Mouse (Mus musculus): ENCODE measurements around the gene Rnf208. TPM values are rescaled to one million over a fixed set of nuclear protein-coding genes. Genes with fewer than 3 reads are reported as not detected.
"Not testable (repeated sequence)": the region's sequence is repeated elsewhere in the genome, so short reads cannot be mapped to it uniquely, and the experiment has no call there.

Gene Rnf208
- polyA plus RNA-seq, 1 experiment, result 427 TPM

GRCm38 (mm10) chr2:25241438-25241775, 648 bp upstream of the Rnf208 start:
- Histone ChIP-seq H3K27me3 (ENCODE audit: control insufficient read depth, insufficient read depth, low read length) (no peaks in the 10 kb centered on the region), H3K4me3 (replicated peaks; ENCODE audit: insufficient read depth, low read depth, low read length) (peak overlapping the region; percentile 77), H3K27ac (ENCODE audit: insufficient read depth, low read length) (peak overlapping the region; percentile 80), H3K4me1 (ENCODE audit: control insufficient read depth, insufficient read depth, low read length) (peaks cover 42% of the 10 kb centered on the region)
- no peak for TF ChIP-seq POLR2A (IDR thresholded peaks at IDR 0.05; ENCODE audit: borderline replicate concordance, insufficient read depth, low read length)
- no peak for TF ChIP-seq CTCF (IDR thresholded peaks at IDR 0.05; ENCODE audit: borderline replicate concordance, insufficient read depth, low read depth, low read length)
- DNase-seq, result no peak
- 8% methylated on average over 6 of the region's 6 CpGs for WGBS

GRCm38 (mm10) chr2:25243342-25243741, 1.3 kb downstream of the Rnf208 start:
- WGBS, result 47% methylated on average over 8 of the region's 8 CpGs
- Histone ChIP-seq H3K4me1 (ENCODE audit: control insufficient read depth, insufficient read depth, low read length) (peaks cover 49% of the 10 kb centered on the region), H3K27me3 (ENCODE audit: control insufficient read depth, insufficient read depth, low read length) (no peaks in the 10 kb centered on the region), H3K4me3 (replicated peaks; ENCODE audit: insufficient read depth, low read depth, low read length) (peak overlapping the region; percentile 77), H3K27ac (ENCODE audit: insufficient read depth, low read length) (peak overlapping the region; percentile 24)
- no peak for TF ChIP-seq POLR2A (IDR thresholded peaks at IDR 0.05; ENCODE audit: borderline replicate concordance, insufficient read depth, low read length)
- TF ChIP-seq CTCF (IDR thresholded peaks at IDR 0.05; ENCODE audit: borderline replicate concordance, insufficient read depth, low read depth, low read length), result no peak
- no peak for DNase-seq

GRCm38 (mm10) chr2:25244144-25244543, 2.1 kb downstream of the Rnf208 start:
- DNase-seq, result no peak
- Histone ChIP-seq H3K4me3 (replicated peaks; ENCODE audit: insufficient read depth, low read depth, low read length) (peak overlapping the region; percentile 12), H3K27me3 (ENCODE audit: control insufficient read depth, insufficient read depth, low read length) (no peaks in the 10 kb centered on the region), H3K27ac (ENCODE audit: insufficient read depth, low read length) (peak overlapping the region; percentile 24; the same call in 1 of the 2 replicates), H3K4me1 (ENCODE audit: control insufficient read depth, insufficient read depth, low read length) (peaks cover 49% of the 10 kb centered on the region)
- 73% methylated on average over 4 of the region's 4 CpGs for WGBS
- TF ChIP-seq CTCF (IDR thresholded peaks at IDR 0.05; ENCODE audit: borderline replicate concordance, insufficient read depth, low read depth, low read length), result no peak
- no peak for TF ChIP-seq POLR2A (IDR thresholded peaks at IDR 0.05; ENCODE audit: borderline replicate concordance, insufficient read depth, low read length)

- peak; percentile 45 to 65 for DNase-seq
- Histone ChIP-seq H3K4me1 (ENCODE audit: control insufficient read depth, insufficient read depth, low read length) (peaks cover 40% of the 10 kb centered on the region), H3K4me3 (replicated peaks; ENCODE audit: insufficient read depth, low read depth, low read length) (no peak within 1 kb of the TSS), H3K27ac (ENCODE audit: insufficient read depth, low read length) (peak within 1 kb of the TSS; percentile 62), H3K27me3 (ENCODE audit: control insufficient read depth, insufficient read depth, low read length) (no peaks in the 10 kb centered on the region)
- TF ChIP-seq CTCF (IDR thresholded peaks at IDR 0.05; ENCODE audit: borderline replicate concordance, insufficient read depth, low read depth, low read length), result no peak
- TF ChIP-seq POLR2A (IDR thresholded peaks at IDR 0.05; ENCODE audit: borderline replicate concordance, insufficient read depth, low read length), result no peak
- WGBS, result 48% methylated on average over 10 of the region's 10 CpGs
These were observed 4.4 kb downstream of the Rnf208 start, which contains the start of gene AL732309.1 for GRCm38 (mm10) chr2:25246183-25247072. Gene AL732309.1, minus strand, starts transcription at chr2:25246863.

DNA sequence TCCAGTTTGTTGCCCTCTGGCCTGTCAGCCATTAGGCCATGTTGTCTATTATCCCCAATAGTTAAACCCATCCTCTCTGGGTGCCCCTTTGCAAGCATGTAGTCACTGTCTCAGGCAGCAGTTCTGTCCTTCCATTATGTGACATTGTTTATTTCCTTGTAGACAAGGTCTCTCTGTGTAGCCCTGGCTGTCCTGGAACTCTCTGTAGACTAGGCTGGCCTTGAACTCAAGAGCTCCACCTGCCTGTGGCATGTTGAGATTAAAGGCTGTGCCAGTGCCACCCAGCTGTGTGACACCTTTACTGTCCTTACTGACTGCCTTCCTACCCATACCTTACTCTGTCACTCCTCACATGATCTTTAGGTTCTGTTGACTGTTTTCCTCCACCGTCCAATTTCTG, 10.3 kb downstream of the Rnf208 start:
- TF ChIP-seq CTCF (IDR thresholded peaks at IDR 0.05; ENCODE audit: borderline replicate concordance, insufficient read depth, low read depth, low read length) (peak; percentile 45; the same call in 1 of the 2 replicates), POLR2A (IDR thresholded peaks at IDR 0.05; ENCODE audit: borderline replicate concordance, insufficient read depth, low read length) (no peak)
- no peaks in the 10 kb centered on the region for H3K27me3 ChIP-seq (ENCODE audit: control insufficient read depth, insufficient read depth, low read length)
- 83% methylated on average over 1 of the region's 1 CpGs for WGBS
- H3K4me3 ChIP-seq (replicated peaks; ENCODE audit: insufficient read depth, low read depth, low read length), result no peak overlapping the region
- no peak overlapping the region for H3K27ac ChIP-seq (ENCODE audit: insufficient read depth, low read length)
- H3K4me1 ChIP-seq (ENCODE audit: control insufficient read depth, insufficient read depth, low read length), result no peaks in the 10 kb centered on the region; the same call in none of the 2 replicates
- no peak for DNase-seq

GRCm38 (mm10) chr2:25255284-25255779, 13.3 kb downstream of the Rnf208 start, which contains the start of gene Tmem203:
Gene Tmem203, plus strand, starts transcription at chr2:25255439.
- H3K4me1 ChIP-seq (ENCODE audit: control insufficient read depth, insufficient read depth, low read length), result no peaks in the 10 kb centered on the region; the same call in none of the 2 replicates
- peak; percentile 66; the same call in 1 of the 2 replicates for TF ChIP-seq POLR2A (IDR thresholded peaks at IDR 0.05; ENCODE audit: borderline replicate concordance, insufficient read depth, low read length)
- no peak for TF ChIP-seq CTCF (IDR thresholded peaks at IDR 0.05; ENCODE audit: borderline replicate concordance, insufficient read depth, low read depth, low read length)

DNA sequence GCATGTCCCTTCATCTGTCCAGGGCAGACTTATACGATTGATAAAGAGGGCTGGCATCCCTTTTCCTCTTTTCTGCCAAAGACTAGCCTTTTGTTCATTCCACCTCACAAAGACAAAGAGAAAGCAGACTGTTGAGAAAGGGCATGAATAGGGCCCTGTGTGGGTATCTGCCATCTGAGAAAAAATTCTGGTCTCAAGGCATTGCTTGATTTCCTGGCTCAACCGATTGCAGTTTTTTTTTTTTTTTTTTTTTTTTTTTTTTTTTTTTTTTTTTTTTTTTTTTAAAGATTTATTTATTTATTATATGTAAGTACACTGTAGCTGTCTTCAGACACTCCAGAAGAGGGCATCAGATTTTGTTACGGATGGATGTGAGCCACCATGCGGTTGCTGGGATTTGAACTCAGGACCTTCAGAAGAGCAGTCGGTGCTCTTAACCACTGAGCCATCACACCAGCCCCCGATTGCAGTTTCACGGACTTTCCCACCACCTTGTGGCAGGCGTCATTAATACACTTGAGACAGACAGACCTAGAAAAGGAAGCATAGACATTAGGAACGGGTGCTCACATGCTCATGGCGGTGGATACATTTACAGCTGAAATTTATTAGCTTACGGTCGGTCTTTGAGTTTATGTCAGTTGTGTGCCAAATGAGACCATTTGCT, 14.5 kb downstream of the Rnf208 start:
- H3K4me1 ChIP-seq (ENCODE audit: control insufficient read depth, insufficient read depth, low read length); H3K27me3 ChIP-seq (ENCODE audit: control insufficient read depth, insufficient read depth, low read length); H3K27ac ChIP-seq (ENCODE audit: insufficient read depth, low read length): not testable (repeated sequence)
- WGBS, result 39% methylated on average over 12 of the region's 12 CpGs
- peak overlapping the region; percentile 71 for H3K4me3 ChIP-seq (replicated peaks; ENCODE audit: insufficient read depth, low read depth, low read length)
- peak in 1 of 2 experiments; percentile 59 for DNase-seq
- peak; percentile 28; the same call in 1 of the 2 replicates for TF ChIP-seq CTCF (IDR thresholded peaks at IDR 0.05; ENCODE audit: borderline replicate concordance, insufficient read depth, low read depth, low read length)

More at GRCm38 (mm10) chr2:25255284-25255779, 13.3 kb downstream of the Rnf208 start, which contains the start of gene Tmem203:
- Histone ChIP-seq H3K27ac (ENCODE audit: insufficient read depth, low read length) (peak within 1 kb of the TSS; percentile 74), H3K27me3 (ENCODE audit: control insufficient read depth, insufficient read depth, low read length) (no peaks in the 10 kb centered on the region), H3K4me3 (replicated peaks; ENCODE audit: insufficient read depth, low read depth, low read length) (peak within 1 kb of the TSS; percentile 71)
- peak; percentile 87 to 91 for DNase-seq
- under 1% methylated on average over 39 of the region's 39 CpGs for WGBS

DNA sequence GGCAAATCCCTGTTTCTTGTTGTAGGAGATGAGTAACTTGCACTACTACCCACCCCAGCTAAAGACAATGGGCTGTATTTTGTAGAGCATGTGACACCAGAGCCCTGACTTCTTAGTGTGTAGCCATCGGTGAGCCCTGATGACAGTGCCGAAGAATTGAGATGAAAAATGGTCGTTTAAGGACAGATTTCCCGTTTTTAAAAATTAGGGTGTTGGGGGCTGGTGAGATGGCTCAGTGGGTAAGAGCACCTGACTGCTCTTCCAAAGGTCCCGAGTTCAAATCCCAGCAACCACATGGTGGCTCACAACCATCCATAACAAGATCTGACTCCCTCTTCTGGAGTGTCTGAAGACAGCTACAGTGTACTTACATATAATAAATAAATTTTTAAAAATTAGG, 15.2 kb downstream of the Rnf208 start:
- not testable (repeated sequence) for H3K4me1 ChIP-seq (ENCODE audit: control insufficient read depth, insufficient read depth, low read length); H3K4me3 ChIP-seq (replicated peaks; ENCODE audit: insufficient read depth, low read depth, low read length); H3K27ac ChIP-seq (ENCODE audit: insufficient read depth, low read length); DNase-seq; H3K27me3 ChIP-seq (ENCODE audit: control insufficient read depth, insufficient read depth, low read length)
- WGBS, result 88% methylated on average over 5 of the region's 5 CpGs

Measured in cerebellum, adult 2 months (tissue).